In genomic region chr4:9748110-9748509, GRCm38 (mm10) we compare ENCODE assay signal across 21 mouse cellular contexts.
DNase-seq lines count a peak whose midpoint lies in the region; ATAC-seq and TF ChIP-seq lines count a peak whose summit lies in the region.
"Had no signal": no experiment of that assay in that cellular context is flagged by ENCODE, and none has a peak within 500 bp of the region (broad histone marks: within the 10 kb centered on the region; RNA-seq: fewer than 3 reads in every experiment).

No protein-coding gene starts in this region.

- no peak overlapping the region for H3K27ac ChIP-seq in liver, embryonic 15.5 days (replicated peaks)
- H3K27ac ChIP-seq in kidney, embryonic 15.5 days = no peak overlapping the region
- H3K27ac ChIP-seq: embryonic facial prominence, embryonic 10.5 days; forebrain, embryonic 13.5 days; gastrocnemius, adult 2 months; hindbrain, embryonic 10.5 days; hindbrain, embryonic 14.5 days; intestine, embryonic 15.5 days had no signal

- H3K4me2 ChIP-seq in liver, embryonic 15.5 days = no peak overlapping the region
- H3K4me2 ChIP-seq in kidney, embryonic 15.5 days = no peak overlapping the region
- H3K4me2 ChIP-seq: forebrain, embryonic 13.5 days; heart, embryonic 12.5 days; hindbrain, embryonic 14.5 days; intestine, embryonic 15.5 days had no signal

- H3K9ac ChIP-seq in liver, embryonic 15.5 days = no peak overlapping the region
- H3K9ac ChIP-seq in kidney, embryonic 15.5 days = no peak overlapping the region
- H3K9ac ChIP-seq: forebrain, embryonic 13.5 days; heart, embryonic 12.5 days; hindbrain, embryonic 14.5 days; intestine, embryonic 15.5 days had no signal

- TF ChIP-seq CTCF in G1E (IDR thresholded peaks at IDR 0.05; ENCODE audit: low read depth, low read length) = no peak

- H3K36me3 ChIP-seq in G1E (replicated peaks) = no peaks in the 10 kb centered on the region
- no peaks in the 10 kb centered on the region for H3K36me3 ChIP-seq in liver, embryonic 15.5 days (replicated peaks)
- H3K36me3 ChIP-seq in kidney, embryonic 15.5 days = no peaks in the 10 kb centered on the region
- H3K36me3 ChIP-seq: embryonic facial prominence, embryonic 10.5 days; heart, embryonic 12.5 days; hindbrain, embryonic 10.5 days; intestine, embryonic 15.5 days had no signal

- H3K4me3 ChIP-seq in G1E (ENCODE audit: low read depth, low read length) = no peak overlapping the region
- no peak overlapping the region for H3K4me3 ChIP-seq in liver, embryonic 15.5 days (replicated peaks)
- H3K4me3 ChIP-seq in kidney, embryonic 15.5 days (replicated peaks) = no peak overlapping the region
- H3K4me3 ChIP-seq: embryonic facial prominence, embryonic 10.5 days; forebrain, embryonic 13.5 days; gastrocnemius, adult 2 months; heart, embryonic 12.5 days; hindbrain, embryonic 10.5 days; intestine, embryonic 15.5 days had no signal

- H3K9me3 ChIP-seq in G1E (replicated peaks) = no peaks in the 10 kb centered on the region
- H3K9me3 ChIP-seq in liver, embryonic 15.5 days (replicated peaks) = no peaks in the 10 kb centered on the region
- H3K9me3 ChIP-seq in kidney, embryonic 15.5 days (replicated peaks) = no peaks in the 10 kb centered on the region
- H3K9me3 ChIP-seq: embryonic facial prominence, embryonic 10.5 days; forebrain, embryonic 13.5 days; heart, embryonic 12.5 days; hindbrain, embryonic 10.5 days; intestine, embryonic 15.5 days had no signal

- 37% methylated on average over 2 of the region's 2 CpGs for WGBS in liver, embryonic 15.5 days (ENCODE audit: insufficient replicate concordance)
- WGBS in kidney, embryonic 15.5 days = 86% methylated on average over 2 of the region's 2 CpGs

- H3K27me3 ChIP-seq in G1E (ENCODE audit: insufficient read depth, low read length) = no peaks in the 10 kb centered on the region
- no peaks in the 10 kb centered on the region for H3K27me3 ChIP-seq in liver, embryonic 15.5 days
- H3K27me3 ChIP-seq in kidney, embryonic 15.5 days = no peaks in the 10 kb centered on the region
- H3K27me3 ChIP-seq: forebrain, embryonic 13.5 days; heart, embryonic 12.5 days; intestine, embryonic 15.5 days had no signal

- ATAC-seq in G1E (ENCODE audit: extremely low read depth, insufficient number of reproducible peaks, low FRiP score, poor library complexity, severe bottlenecking) = peak; percentile 61
- ATAC-seq in liver, embryonic 15.5 days (ENCODE audit: insufficient read depth) = peak; percentile 55; the same call in 1 of the 2 replicates
- ATAC-seq in kidney, embryonic 15.5 days (replicated peaks; ENCODE audit: low FRiP score) = no peak
- ATAC-seq in megakaryocyte progenitor cell, adult 5-6 weeks (replicated peaks; ENCODE audit: poor library complexity) = no peak
- ATAC-seq: activated CD4-positive, CD25-positive, alpha-beta regulatory T cell, adult 4 months; forebrain, embryonic 13.5 days; intestine, embryonic 15.5 days; Patski had no signal

- peak; percentile 25 to 29 for DNase-seq in adrenal gland, postnatal 36 days
- DNase-seq in adrenal gland, adult 8-10 months = no peak
- peak; percentile 31 for DNase-seq in G1E (ENCODE audit: low spot score)
- DNase-seq in c-Kit-positive CD71-negative TER-119-negative erythroid progenitor cells, embryonic 14.5 days (ENCODE audit: low read depth) = peak; percentile 10
- no peak for DNase-seq in kidney, postnatal 10 days
- DNase-seq: cerebellum, adult 18-20 months; cerebellum, adult 9-11 months; cerebellum, postnatal 36 days; gastrocnemius, adult 2 months; gastrocnemius, postnatal 25 days had no signal

- H3K4me1 ChIP-seq in G1E (ENCODE audit: insufficient read depth, low read depth, low read length) = peaks cover 70% of the 10 kb centered on the region
- H3K4me1 ChIP-seq in liver, embryonic 15.5 days (replicated peaks) = peaks cover 22% of the 10 kb centered on the region
- H3K4me1 ChIP-seq in kidney, embryonic 15.5 days = no peaks in the 10 kb centered on the region
- H3K4me1 ChIP-seq: embryonic facial prominence, embryonic 10.5 days; forebrain, embryonic 13.5 days; heart, embryonic 12.5 days; hindbrain, embryonic 10.5 days; intestine, embryonic 15.5 days had no signal

Comparison
In these comparisons a context has a peak if more than half of its experiments do, and no peak if none do; other contexts are left out.
1. DNase-seq: peak in adrenal gland, postnatal 36 days (2 of 2), G1E (single experiment) and c-Kit-positive CD71-negative TER-119-negative erythroid progenitor cells, embryonic 14.5 days (single experiment); none in adrenal gland, adult 8-10 months (single experiment) and kidney, postnatal 10 days (single experiment).
2. ATAC-seq: peak in G1E (single experiment) and liver, embryonic 15.5 days (single experiment); none in kidney, embryonic 15.5 days (single experiment) and megakaryocyte progenitor cell, adult 5-6 weeks (single experiment).